Mouse (Mus musculus): ENCODE data around the gene Npdc1. TPM values are rescaled to one million over a fixed set of nuclear protein-coding genes. Genes with fewer than 3 reads are reported as not detected.

The Npdc1 gene
- polyA plus RNA-seq, 1 experiment from 2014 or later = 47.7 TPM

- WGBS = 70% methylated on average over 11 of the region's 11 CpGs
- Histone ChIP-seq H3K27ac (no peak overlapping the region), H3K4me2 (replicated peaks) (no peak overlapping the region), H3K36me3 (peaks cover 14% of the 10 kb centered on the region; the same call in 1 of the 2 replicates), H3K4me1 (peaks cover 6% of the 10 kb centered on the region; the same call in 1 of the 2 replicates), H3K4me3 (no peak overlapping the region), H3K9me3 (no peaks in the 10 kb centered on the region), H3K9ac (no peak overlapping the region), H3K27me3 (peaks cover 22% of the 10 kb centered on the region)
- no peak for ATAC-seq (ENCODE audit: insufficient number of reproducible peaks, insufficient read depth, low FRiP score, low TSS enrichment)
Measured at GRCm38 (mm10) chr2:25432326-25433098, 33.4 kb downstream of the Npdc1 start.

GRCm38 (mm10) chr2:25433101-25433500, 34.0 kb downstream of the Npdc1 start:
- Histone ChIP-seq H3K9me3 (no peaks in the 10 kb centered on the region), H3K27ac (no peak overlapping the region), H3K4me2 (replicated peaks) (no peak overlapping the region), H3K4me3 (no peak overlapping the region), H3K36me3 (peaks cover 16% of the 10 kb centered on the region; the same call in 1 of the 2 replicates), H3K9ac (no peak overlapping the region), H3K4me1 (peaks cover 6% of the 10 kb centered on the region; the same call in 1 of the 2 replicates), H3K27me3 (peaks cover 22% of the 10 kb centered on the region)
- no peak for ATAC-seq (ENCODE audit: insufficient number of reproducible peaks, insufficient read depth, low FRiP score, low TSS enrichment)
- WGBS = 84% methylated on average over 17 of the region's 17 CpGs

DNA sequence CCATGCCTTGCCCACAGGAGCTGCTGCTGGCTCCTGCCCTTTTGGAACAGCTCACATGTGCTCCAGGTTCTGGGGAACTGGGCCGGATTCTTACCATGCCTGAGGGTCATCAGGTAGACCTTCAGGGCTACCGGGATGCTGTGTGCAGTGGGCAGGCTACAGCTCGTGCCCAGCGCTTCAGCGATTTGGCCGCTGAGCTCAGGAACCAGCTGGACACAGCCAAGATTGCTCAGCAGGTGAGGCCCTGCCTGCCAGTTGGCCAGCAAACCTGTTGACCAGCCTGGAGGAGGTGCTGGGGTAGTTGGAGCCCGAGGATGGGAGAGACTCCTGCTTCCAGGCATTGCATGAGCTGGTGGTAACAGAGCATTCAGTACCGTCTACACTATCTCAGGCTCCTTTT, 35.1 kb downstream of the Npdc1 start:
- Histone ChIP-seq H3K4me1 (peaks cover 2% of the 10 kb centered on the region; the same call in 1 of the 2 replicates), H3K9me3 (no peaks in the 10 kb centered on the region), H3K9ac (no peak overlapping the region), H3K27ac (no peak overlapping the region), H3K27me3 (peaks cover 16% of the 10 kb centered on the region), H3K4me2 (replicated peaks) (no peak overlapping the region), H3K4me3 (no peak overlapping the region), H3K36me3 (peaks cover 21% of the 10 kb centered on the region; the same call in 1 of the 2 replicates)
- WGBS = 89% methylated on average over 8 of the region's 8 CpGs
- ATAC-seq (ENCODE audit: insufficient number of reproducible peaks, insufficient read depth, low FRiP score, low TSS enrichment) = no peak

DNA sequence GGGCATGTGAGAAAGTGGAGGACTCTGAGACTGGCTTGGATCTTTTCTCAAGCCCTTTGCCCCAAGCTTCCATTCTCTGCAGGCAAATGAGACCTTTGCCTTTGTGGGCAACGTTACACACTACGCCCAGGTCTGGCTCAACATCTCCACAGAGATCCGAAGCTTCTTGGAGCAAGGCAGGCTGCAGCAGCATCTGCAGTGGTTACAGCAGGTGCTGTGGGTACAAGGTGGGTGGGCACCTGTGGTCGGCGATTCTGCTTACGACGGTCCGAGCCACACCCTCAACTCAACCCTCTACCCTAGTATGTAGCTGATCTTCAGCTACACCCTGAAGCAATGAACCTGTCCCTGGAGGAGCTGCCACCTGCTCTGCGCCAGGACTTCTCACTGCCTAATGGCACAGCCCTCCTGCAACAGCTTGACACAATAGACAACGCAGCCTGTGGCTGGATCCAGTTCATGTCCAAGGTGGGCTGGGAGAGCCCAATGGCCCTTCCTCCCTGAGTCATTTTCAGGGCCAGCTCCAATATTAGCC, 37.2 kb downstream of the Npdc1 start:
- H3K36me3 ChIP-seq = peaks cover 21% of the 10 kb centered on the region; the same call in 1 of the 2 replicates
- H3K4me2 ChIP-seq (replicated peaks) = no peak overlapping the region
- H3K27me3 ChIP-seq = no peaks in the 10 kb centered on the region
- no peaks in the 10 kb centered on the region for H3K9me3 ChIP-seq
- no peak for ATAC-seq (ENCODE audit: insufficient number of reproducible peaks, insufficient read depth, low FRiP score, low TSS enrichment)
- H3K9ac ChIP-seq = no peak overlapping the region
- H3K4me3 ChIP-seq = no peak overlapping the region
- H3K27ac ChIP-seq = no peak overlapping the region
- 92% methylated on average over 10 of the region's 10 CpGs for WGBS
- no peaks in the 10 kb centered on the region for H3K4me1 ChIP-seq

DNA sequence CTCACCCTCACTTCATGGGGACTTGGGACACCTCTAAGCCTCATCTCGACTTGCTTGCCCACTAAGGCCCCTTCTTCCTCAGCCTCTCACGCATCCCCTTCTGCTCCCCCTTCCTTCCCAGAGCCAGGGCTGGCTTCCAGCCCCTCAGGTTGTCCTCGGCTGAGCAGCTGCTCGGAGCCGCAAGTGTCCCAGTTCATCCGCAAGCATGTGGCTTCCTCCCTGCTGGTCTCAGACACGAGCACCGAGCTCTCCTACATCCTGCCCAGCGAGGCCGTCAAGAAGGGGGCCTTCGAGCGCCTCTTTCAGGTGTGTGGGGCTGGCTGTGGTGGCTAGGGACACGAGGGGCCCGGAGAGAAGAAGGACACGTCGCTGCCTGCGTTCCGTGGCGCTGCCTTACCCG, 41.9 kb downstream of the Npdc1 start:
- no peak for ATAC-seq (ENCODE audit: insufficient number of reproducible peaks, insufficient read depth, low FRiP score, low TSS enrichment)
- Histone ChIP-seq H3K27me3 (no peaks in the 10 kb centered on the region), H3K36me3 (peaks cover 17% of the 10 kb centered on the region; the same call in 1 of the 2 replicates), H3K4me3 (no peak overlapping the region), H3K27ac (no peak overlapping the region), H3K4me1 (no peaks in the 10 kb centered on the region), H3K9me3 (no peaks in the 10 kb centered on the region), H3K9ac (no peak overlapping the region), H3K4me2 (replicated peaks) (no peak overlapping the region)
- 85% methylated on average over 20 of the region's 20 CpGs for WGBS

- no peak for ATAC-seq (ENCODE audit: insufficient number of reproducible peaks, insufficient read depth, low FRiP score, low TSS enrichment)
- Histone ChIP-seq H3K27ac (no peak overlapping the region), H3K9me3 (no peaks in the 10 kb centered on the region), H3K9ac (no peak overlapping the region), H3K27me3 (no peaks in the 10 kb centered on the region), H3K4me2 (replicated peaks) (no peak overlapping the region), H3K4me3 (no peak overlapping the region), H3K36me3 (peaks cover 6% of the 10 kb centered on the region; the same call in 1 of the 2 replicates), H3K4me1 (no peaks in the 10 kb centered on the region)
- WGBS = 89% methylated on average over 14 of the region's 14 CpGs
Measured at GRCm38 (mm10) chr2:25442682-25443081, 43.5 kb downstream of the Npdc1 start.

DNA sequence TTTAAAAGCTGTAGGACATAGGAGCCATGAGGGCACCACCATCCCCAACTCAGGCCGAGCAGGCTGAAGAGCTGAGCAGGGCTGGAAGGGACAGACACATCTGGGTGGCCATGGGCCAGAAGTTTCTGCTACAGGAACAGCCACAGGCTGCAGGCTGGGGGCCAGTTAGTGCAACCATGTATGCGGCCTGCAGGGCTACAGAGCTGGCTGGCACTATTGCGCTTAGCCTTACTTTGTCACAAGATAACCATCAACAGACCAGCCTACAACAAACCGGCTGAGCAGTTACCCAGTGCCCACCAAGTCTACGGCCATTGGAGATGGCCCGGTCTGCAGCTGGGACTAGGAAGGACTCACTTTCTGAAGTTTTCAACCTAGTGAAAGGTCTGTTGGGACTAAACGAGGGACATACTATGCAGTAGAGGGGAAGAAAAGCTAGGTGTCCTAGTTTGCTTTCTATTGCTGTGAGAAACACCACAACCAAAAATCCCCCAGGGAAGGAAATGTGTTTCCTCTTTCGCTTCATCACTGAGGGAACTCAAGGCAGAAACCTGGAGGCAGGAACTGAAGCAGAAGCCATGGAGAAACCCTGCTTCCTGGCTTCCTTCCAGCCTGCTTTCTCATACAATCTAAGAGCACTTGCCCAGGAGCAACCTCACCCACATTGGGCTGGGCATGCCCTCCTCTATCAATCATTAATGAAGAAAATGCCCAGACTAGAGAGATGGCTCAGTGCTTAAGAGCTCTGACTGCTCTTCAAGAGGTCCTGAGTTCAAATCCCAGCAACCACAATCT, 51.9 kb downstream of the Npdc1 start:
- Histone ChIP-seq H3K9ac (no peak overlapping the region), H3K4me2 (replicated peaks) (no peak overlapping the region), H3K4me1 (no peaks in the 10 kb centered on the region), H3K4me3 (no peak overlapping the region), H3K36me3 (no peaks in the 10 kb centered on the region), H3K27ac (no peak overlapping the region), H3K27me3 (no peaks in the 10 kb centered on the region), H3K9me3 (no peaks in the 10 kb centered on the region)
- no peak for ATAC-seq (ENCODE audit: insufficient number of reproducible peaks, insufficient read depth, low FRiP score, low TSS enrichment)
- WGBS = 82% methylated on average over 8 of the region's 8 CpGs

DNA sequence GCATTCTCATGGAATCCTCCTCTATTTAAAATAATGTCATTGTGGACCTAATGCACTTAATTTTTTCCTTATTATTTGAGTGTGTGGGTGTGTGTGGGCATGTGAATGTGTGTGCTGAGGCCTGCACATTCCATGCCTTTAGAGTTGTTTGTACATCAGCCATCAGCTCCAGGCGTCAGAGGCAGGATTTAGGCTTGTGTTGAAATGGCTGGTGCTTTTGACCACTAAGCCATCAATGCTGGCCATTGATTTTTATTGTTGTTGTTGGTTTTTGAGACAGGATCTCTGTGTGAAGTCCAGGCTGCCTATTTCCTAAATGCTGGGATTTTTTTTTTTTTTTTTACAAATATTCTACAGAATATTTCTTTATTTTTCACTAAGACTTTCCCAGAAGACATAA, 53.8 kb downstream of the Npdc1 start:
- no peak overlapping the region for H3K4me2 ChIP-seq (replicated peaks)
- H3K9ac ChIP-seq = no peak overlapping the region
- H3K36me3 ChIP-seq = peaks cover 2% of the 10 kb centered on the region; the same call in 1 of the 2 replicates
- no peak overlapping the region for H3K4me3 ChIP-seq
- H3K9me3 ChIP-seq = no peaks in the 10 kb centered on the region
- no peak for ATAC-seq (ENCODE audit: insufficient number of reproducible peaks, insufficient read depth, low FRiP score, low TSS enrichment)
- no peaks in the 10 kb centered on the region for H3K4me1 ChIP-seq
- WGBS = 41% methylated on average over 1 of the region's 1 CpGs
- H3K27ac ChIP-seq = no peak overlapping the region
- no peaks in the 10 kb centered on the region for H3K27me3 ChIP-seq

DNA sequence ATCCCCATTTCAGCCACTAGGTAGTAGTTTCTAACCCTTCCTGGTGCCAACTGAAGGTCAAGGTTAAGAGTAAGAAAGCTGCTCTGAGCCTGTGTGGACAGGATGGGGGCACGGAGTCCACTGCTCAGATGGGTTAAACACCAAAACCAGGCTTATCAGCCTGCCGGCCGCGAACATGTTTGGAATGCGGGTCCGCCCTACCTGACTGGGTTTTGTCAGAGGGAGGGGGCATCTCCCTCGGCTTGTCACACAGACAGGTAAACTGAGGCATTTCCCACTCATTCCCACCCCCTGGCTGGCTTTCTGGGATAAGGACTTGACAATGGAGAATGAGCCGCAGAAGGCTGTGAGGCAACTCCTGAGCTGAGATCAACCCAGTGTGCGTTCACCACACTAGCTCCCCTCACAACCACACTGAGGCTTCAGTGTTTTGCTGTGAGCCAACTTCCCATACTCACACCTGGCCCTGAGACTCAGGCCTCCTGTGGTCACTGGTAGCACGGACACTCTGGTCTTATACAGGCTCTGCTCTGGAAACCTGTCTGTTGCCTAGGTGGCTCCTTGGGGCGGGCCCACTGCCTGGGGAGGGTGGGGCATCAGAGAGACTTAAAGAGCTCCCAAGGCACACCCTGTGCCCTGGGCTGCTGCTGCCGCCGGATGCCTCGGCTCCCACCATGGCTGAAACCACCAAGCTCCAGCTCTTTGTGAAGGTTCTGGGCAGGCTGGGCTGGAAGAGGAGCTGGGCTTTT, 57.2 kb downstream of the Npdc1 start, which contains the start of gene Clic3:
Clic3 (plus strand) TSS at position 634 of the 749 bp plus-strand sequence.
- Histone ChIP-seq H3K4me3 (no peak within 1 kb of the TSS), H3K9me3 (no peaks in the 10 kb centered on the region), H3K9ac (no peak within 1 kb of the TSS), H3K36me3 (peaks cover 14% of the 10 kb centered on the region; the same call in 1 of the 2 replicates), H3K4me2 (replicated peaks) (no peak within 1 kb of the TSS), H3K4me1 (peaks cover 14% of the 10 kb centered on the region), H3K27ac (no peak within 1 kb of the TSS), H3K27me3 (no peaks in the 10 kb centered on the region)
- ATAC-seq (ENCODE audit: insufficient number of reproducible peaks, insufficient read depth, low FRiP score, low TSS enrichment) = no peak
- 55% methylated on average over 14 of the region's 14 CpGs for WGBS

DNA sequence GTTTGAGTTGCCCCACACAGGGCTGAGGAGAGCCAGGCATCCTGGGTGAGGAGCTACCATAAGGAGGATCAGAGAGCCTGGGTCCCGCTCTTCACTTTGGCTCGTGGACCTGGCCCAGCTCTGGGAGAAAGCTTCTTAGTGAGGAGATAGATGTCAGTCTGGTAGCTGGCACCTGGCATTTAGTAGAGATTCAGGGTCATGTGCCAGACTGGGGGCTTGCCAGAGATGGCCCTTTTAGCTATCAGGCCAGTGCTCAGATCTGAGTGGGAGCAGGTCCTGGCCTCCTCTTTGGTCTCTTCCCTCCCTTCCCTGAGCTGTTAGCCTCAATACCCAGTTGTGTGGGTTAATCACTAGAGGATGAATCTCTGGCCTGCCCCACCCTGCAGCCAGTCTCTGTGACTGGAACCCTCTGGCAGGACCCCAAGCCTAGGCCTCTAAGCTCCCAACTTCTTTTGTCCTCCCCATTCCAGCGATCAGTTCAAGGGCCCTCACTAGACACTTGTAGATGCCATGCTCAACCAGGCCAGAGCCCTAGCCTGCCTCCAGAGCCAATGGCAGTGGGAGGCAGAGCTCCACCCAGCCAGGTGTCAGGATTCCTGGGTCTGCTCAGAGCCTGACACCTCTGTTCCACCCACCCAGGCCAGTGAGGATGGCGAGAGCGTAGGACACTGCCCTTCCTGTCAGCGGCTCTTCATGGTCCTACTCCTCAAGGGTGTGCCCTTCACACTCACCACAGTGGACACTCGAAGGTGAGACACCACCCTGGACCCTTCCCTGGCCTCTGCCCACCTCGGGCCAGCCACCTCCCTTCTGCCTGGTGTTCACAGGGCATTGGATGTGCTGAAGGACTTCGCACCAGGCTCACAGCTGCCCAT, 58.1 kb downstream of the Npdc1 start:
- H3K4me3 ChIP-seq = no peak overlapping the region
- H3K36me3 ChIP-seq = peaks cover 14% of the 10 kb centered on the region; the same call in 1 of the 2 replicates
- no peak for ATAC-seq (ENCODE audit: insufficient number of reproducible peaks, insufficient read depth, low FRiP score, low TSS enrichment)
- no peaks in the 10 kb centered on the region for H3K9me3 ChIP-seq
- H3K27ac ChIP-seq = no peak overlapping the region
- no peaks in the 10 kb centered on the region for H3K27me3 ChIP-seq
- H3K4me2 ChIP-seq (replicated peaks) = no peak overlapping the region
- no peak overlapping the region for H3K9ac ChIP-seq
- WGBS = 88% methylated on average over 9 of the region's 9 CpGs
- peaks cover 16% of the 10 kb centered on the region for H3K4me1 ChIP-seq
